In the genomic region with DNA sequence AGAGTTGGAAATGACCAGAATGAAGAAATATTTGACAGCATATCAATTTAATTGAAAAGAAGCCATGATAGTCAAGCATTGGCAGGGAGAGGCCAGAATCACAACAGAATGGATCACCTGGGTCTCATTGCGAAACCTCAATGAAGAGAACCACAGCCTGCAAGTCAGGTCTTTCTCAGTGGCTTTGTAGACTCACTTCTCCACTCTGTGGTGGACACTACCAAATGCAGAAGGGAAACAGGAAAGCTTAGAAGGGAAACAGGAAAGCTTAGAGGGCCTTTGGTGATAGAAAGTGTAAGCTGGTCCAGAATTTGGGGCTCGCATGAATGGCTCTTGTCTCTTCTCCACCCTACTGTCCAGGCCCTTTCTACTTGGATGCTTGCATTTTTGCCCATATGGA, we compare ENCODE assay signal across 25 mouse cellular contexts. TPM values are rescaled to one million over a fixed set of nuclear protein-coding genes. Genes with fewer than 3 reads are reported as not detected.
"Had no signal": no experiment of that assay in that cellular context is flagged by ENCODE, and none has a peak within 500 bp of the region (broad histone marks: within the 10 kb centered on the region; RNA-seq: fewer than 3 reads in every experiment).

No protein-coding gene starts in this region.

- H3K4me1 ChIP-seq: limb, embryonic 12.5 days; limb, embryonic 15.5 days had no signal

- H3K36me3 ChIP-seq: limb, embryonic 12.5 days; limb, embryonic 15.5 days had no signal

- H3K4me3 ChIP-seq: layer of hippocampus, adult 2 months; limb, embryonic 12.5 days; limb, embryonic 15.5 days had no signal

- H3K4me2 ChIP-seq: limb, embryonic 12.5 days; limb, embryonic 15.5 days; liver, embryonic 11.5 days; lung, embryonic 14.5 days; midbrain, embryonic 11.5 days had no signal

- H3K27ac ChIP-seq: layer of hippocampus, adult 2 months; limb, embryonic 12.5 days; limb, embryonic 15.5 days; liver, embryonic 14.5 days; macrophage had no signal

- H3K27me3 ChIP-seq: limb, embryonic 12.5 days; limb, embryonic 15.5 days had no signal

- H3K9me3 ChIP-seq: limb, embryonic 12.5 days; limb, embryonic 15.5 days had no signal

- ATAC-seq: liver, postnatal 0 days; lung, postnatal 0 days had no signal

- DNase-seq: kidney, adult 9 months; kidney, postnatal 14 days; kidney, postnatal 4 days; layer of hippocampus, postnatal 36 days; left cerebral cortex, postnatal 4 days; liver, postnatal 0 days; lung, embryonic 14.5 days; midbrain, embryonic 14.5 days; thymus, adult 18-20 months; thymus, postnatal 36 days had no signal

- H3K9ac ChIP-seq: limb, embryonic 12.5 days; limb, embryonic 15.5 days; liver, embryonic 14.5 days; liver, postnatal 0 days; lung, embryonic 14.5 days had no signal

RNA-seq across cellular contexts. Expression of gene Dusp27, which starts 29.6 kb away (rescaled TPM):
- total RNA-seq: layer of hippocampus, adult 2 months; layer of hippocampus, postnatal 36 days; megakaryocyte-erythroid progenitor cell, adult 5-6 weeks had no signal

RNA-seq across cellular contexts. Expression of gene Gpa33, which starts 31.9 kb away (rescaled TPM):
- total RNA-seq: layer of hippocampus, adult 2 months; layer of hippocampus, postnatal 10 days; layer of hippocampus, postnatal 36 days; left cerebral cortex, adult 8-10 months; left cerebral cortex, postnatal 14 days; left cerebral cortex, postnatal 4 days; megakaryocyte-erythroid progenitor cell, adult 5-6 weeks; midbrain, postnatal 0 days had no signal
- polyA plus RNA-seq: liver, embryonic 11.5 days; liver, postnatal 0 days; lung, embryonic 14.5 days; macrophage; midbrain, embryonic 14.5 days; neural tube, embryonic 14.5 days; spleen, adult 2 months had no signal
